Mouse (Mus musculus): Measurements from ENCODE around the gene Man2b1. TPM values are rescaled to one million over a fixed set of nuclear protein-coding genes. Genes with fewer than 3 reads are reported as not detected.
"Not testable (repeated sequence)": the region's sequence is repeated elsewhere in the genome, so short reads cannot be mapped to it uniquely, and the experiment has no call there.

Man2b1 gene
- polyA plus RNA-seq, 1 experiment: 35.7 TPM

GRCm38 (mm10) chr8:85132335-85132734 is 49.3 kb downstream of the Man2b1 start:
- Histone ChIP-seq H3K4me1 (ENCODE audit: control insufficient read depth, insufficient read depth, low read length) (no peaks in the 10 kb centered on the region), H3K27me3 (ENCODE audit: control insufficient read depth, insufficient read depth, low read length) (no peaks in the 10 kb centered on the region), H3K4me3 (replicated peaks; ENCODE audit: insufficient read depth, low read depth, low read length) (no peak overlapping the region), H3K27ac (ENCODE audit: insufficient read depth, low read length) (no peak overlapping the region)
- no peak for DNase-seq
- TF ChIP-seq POLR2A (IDR thresholded peaks at IDR 0.05; ENCODE audit: borderline replicate concordance, insufficient read depth, low read length): no peak
- TF ChIP-seq CTCF (IDR thresholded peaks at IDR 0.05; ENCODE audit: borderline replicate concordance, insufficient read depth, low read depth, low read length): no peak
- 98% methylated on average over 1 of the region's 1 CpGs for WGBS

- H3K27me3 ChIP-seq (ENCODE audit: control insufficient read depth, insufficient read depth, low read length); H3K4me3 ChIP-seq (replicated peaks; ENCODE audit: insufficient read depth, low read depth, low read length); H3K4me1 ChIP-seq (ENCODE audit: control insufficient read depth, insufficient read depth, low read length); H3K27ac ChIP-seq (ENCODE audit: insufficient read depth, low read length); DNase-seq: not testable (repeated sequence)
- 77% methylated on average over 2 of the region's 2 CpGs for WGBS
These were observed 52.6 kb downstream of the Man2b1 start for GRCm38 (mm10) chr8:85135690-85136089.

- no peaks in the 10 kb centered on the region for H3K27me3 ChIP-seq (ENCODE audit: control insufficient read depth, insufficient read depth, low read length)
- TF ChIP-seq POLR2A (IDR thresholded peaks at IDR 0.05; ENCODE audit: borderline replicate concordance, insufficient read depth, low read length): no peak
- TF ChIP-seq CTCF (IDR thresholded peaks at IDR 0.05; ENCODE audit: borderline replicate concordance, insufficient read depth, low read depth, low read length): no peak
- no peak for DNase-seq
- 92% methylated on average over 4 of the region's 4 CpGs for WGBS
- H3K27ac ChIP-seq (ENCODE audit: insufficient read depth, low read length): no peak overlapping the region
- H3K4me3 ChIP-seq (replicated peaks; ENCODE audit: insufficient read depth, low read depth, low read length): no peak overlapping the region
- H3K4me1 ChIP-seq (ENCODE audit: control insufficient read depth, insufficient read depth, low read length): no peaks in the 10 kb centered on the region
These were observed 59.4 kb downstream of the Man2b1 start for GRCm38 (mm10) chr8:85142516-85142915.

Other genes with a start within 250 kb of the Man2b1 start
- 117 and 120 TPM in 2 replicates for gene Rad23a, start 242.6 kb upstream of the Man2b1 start, polyA plus RNA-seq (2012; rRNA removed)
- 343 and 394 TPM in 2 replicates for gene Calr, start 236.3 kb upstream of the Man2b1 start, polyA plus RNA-seq (2012; rRNA removed)
- 69.9 and 72.0 TPM in 2 replicates for gene Farsa, start 226.3 kb upstream of the Man2b1 start, polyA plus RNA-seq (2012; rRNA removed)
- 6.0 and 7.5 TPM in 2 replicates for gene Syce2, start 211.2 kb upstream of the Man2b1 start, polyA plus RNA-seq (2012; rRNA removed)
- gene Gcdh, start 189.3 kb upstream of the Man2b1 start, polyA plus RNA-seq (2012; rRNA removed): 88.2 and 95.2 TPM in 2 replicates
- 0.31 and 0.41 TPM in 2 replicates for gene Klf1, start 181.3 kb upstream of the Man2b1 start, polyA plus RNA-seq (2012; rRNA removed)
- 9.1 and 10.5 TPM in 2 replicates for gene Dnase2a, start 174.7 kb upstream of the Man2b1 start, polyA plus RNA-seq (2012; rRNA removed)
- gene Mast1, start 145.9 kb upstream of the Man2b1 start, polyA plus RNA-seq (2012; rRNA removed): 115 and 129 TPM in 2 replicates
- gene Rtbdn, start 136.3 kb upstream of the Man2b1 start, polyA plus RNA-seq (2012; rRNA removed): 6.8 and 7.9 TPM in 2 replicates
- gene Gm49661, start 113.8 kb upstream of the Man2b1 start, polyA plus RNA-seq (2012; rRNA removed): not detected in 2 replicates
- gene Prdx2, start 113.7 kb upstream of the Man2b1 start, polyA plus RNA-seq (2012; rRNA removed): 345 and 351 TPM in 2 replicates
- gene Rnaseh2a, start 113.5 kb upstream of the Man2b1 start, polyA plus RNA-seq (2012; rRNA removed): 58.7 and 61.5 TPM in 2 replicates
- 12.8 and 13.5 TPM in 2 replicates for gene Junb, start 104.6 kb upstream of the Man2b1 start, polyA plus RNA-seq (2012; rRNA removed)
- gene Hook2, start 92.7 kb upstream of the Man2b1 start, polyA plus RNA-seq (2012; rRNA removed): 14.1 and 14.2 TPM in 2 replicates
- 0.06 and 0.07 TPM in 2 replicates for gene Best2, start 68.7 kb upstream of the Man2b1 start, polyA plus RNA-seq (2012; rRNA removed)
- 291 and 296 TPM in 2 replicates for gene Asna1, start 58.0 kb upstream of the Man2b1 start, polyA plus RNA-seq (2012; rRNA removed)
- gene Trir, start 56.4 kb upstream of the Man2b1 start, polyA plus RNA-seq (2012; rRNA removed): 138 and 150 TPM in 2 replicates
- 92.0 and 97.9 TPM in 2 replicates for gene Tnpo2, start 46.4 kb upstream of the Man2b1 start, polyA plus RNA-seq (2012; rRNA removed)
- 27.7 and 29.3 TPM in 2 replicates for gene Fbxw9, start 23.2 kb upstream of the Man2b1 start, polyA plus RNA-seq (2012; rRNA removed)
- gene Gm5741, start 15.3 kb upstream of the Man2b1 start, polyA plus RNA-seq (2012; rRNA removed): 1.3 TPM in 1 of 2 replicates, not detected in the other
- 69.7 and 71.6 TPM in 2 replicates for gene Dhps, start 11.5 kb upstream of the Man2b1 start, polyA plus RNA-seq (2012; rRNA removed)
- 98.0 and 102 TPM in 2 replicates for gene Wdr83os, start 2.5 kb upstream of the Man2b1 start, polyA plus RNA-seq (2012; rRNA removed)
- gene Wdr83, start 2.0 kb upstream of the Man2b1 start, polyA plus RNA-seq (2012; rRNA removed): 54.4 and 54.9 TPM in 2 replicates
- 4.5 and 4.8 TPM in 2 replicates for gene Zfp791, start 39.8 kb downstream of the Man2b1 start, polyA plus RNA-seq (2012; rRNA removed)
- gene Cks1brt, start 68.7 kb downstream of the Man2b1 start, polyA plus RNA-seq (2012; rRNA removed): not detected in 2 replicates
- not detected in 2 replicates for gene Olfr371, start 142.7 kb downstream of the Man2b1 start, polyA plus RNA-seq (2012; rRNA removed)
- 34.4 and 35.6 TPM in 2 replicates for gene Orc6, start 216.4 kb downstream of the Man2b1 start, polyA plus RNA-seq (2012; rRNA removed)
- gene Vps35, start 216.5 kb downstream of the Man2b1 start, polyA plus RNA-seq (2012; rRNA removed): 75.2 and 78.6 TPM in 2 replicates

All from cerebellum, adult 2 months (tissue).